Mouse (Mus musculus) heart, adult 2 months (tissue): ENCODE data around the gene Tbc1d14.

ENCODE experiments used
- CTCF ChIP-seq: fragments of 200-600 bp; IDR thresholded peaks from 2 replicates; pipeline ENCODE4 v1.8.1; 2022; ENCODE audit warnings: antibody characterized with exemption, mild to moderate bottlenecking, moderate library complexity
- EP300 ChIP-seq: fragments of 200-500 bp; IDR thresholded peaks from 2 replicates; pipeline ENCODE4 v1.6.1; 2011; ENCODE audit warnings: low read depth, low read length, control low read depth; ENCODE audit not compliant: insufficient read depth
- POLR2A ChIP-seq: fragments of 200-500 bp; IDR thresholded peaks from 2 replicates; pipeline ENCODE4 v1.6.1; 2011; ENCODE audit warnings: mild to moderate bottlenecking, low read depth, low read length, control low read depth; ENCODE audit not compliant: insufficient read depth

- TF ChIP-seq CTCF (no peak), EP300 (no peak), POLR2A (no peak)
Measured at GRCm38 (mm10) chr5:36578982-36579381, 14.1 kb downstream of the Tbc1d14 start.
